Mouse (Mus musculus): ENCODE data around the gene Sec23ip. TPM values are rescaled to one million over a fixed set of nuclear protein-coding genes. Genes with fewer than 3 reads are reported as not detected.
A peak's percentile ranks its signal among the peaks of the same experiment; 100 is the strongest.

Gene Sec23ip
- polyA plus RNA-seq, 1 experiment from 2014 or later, result 42.8 TPM

DNA sequence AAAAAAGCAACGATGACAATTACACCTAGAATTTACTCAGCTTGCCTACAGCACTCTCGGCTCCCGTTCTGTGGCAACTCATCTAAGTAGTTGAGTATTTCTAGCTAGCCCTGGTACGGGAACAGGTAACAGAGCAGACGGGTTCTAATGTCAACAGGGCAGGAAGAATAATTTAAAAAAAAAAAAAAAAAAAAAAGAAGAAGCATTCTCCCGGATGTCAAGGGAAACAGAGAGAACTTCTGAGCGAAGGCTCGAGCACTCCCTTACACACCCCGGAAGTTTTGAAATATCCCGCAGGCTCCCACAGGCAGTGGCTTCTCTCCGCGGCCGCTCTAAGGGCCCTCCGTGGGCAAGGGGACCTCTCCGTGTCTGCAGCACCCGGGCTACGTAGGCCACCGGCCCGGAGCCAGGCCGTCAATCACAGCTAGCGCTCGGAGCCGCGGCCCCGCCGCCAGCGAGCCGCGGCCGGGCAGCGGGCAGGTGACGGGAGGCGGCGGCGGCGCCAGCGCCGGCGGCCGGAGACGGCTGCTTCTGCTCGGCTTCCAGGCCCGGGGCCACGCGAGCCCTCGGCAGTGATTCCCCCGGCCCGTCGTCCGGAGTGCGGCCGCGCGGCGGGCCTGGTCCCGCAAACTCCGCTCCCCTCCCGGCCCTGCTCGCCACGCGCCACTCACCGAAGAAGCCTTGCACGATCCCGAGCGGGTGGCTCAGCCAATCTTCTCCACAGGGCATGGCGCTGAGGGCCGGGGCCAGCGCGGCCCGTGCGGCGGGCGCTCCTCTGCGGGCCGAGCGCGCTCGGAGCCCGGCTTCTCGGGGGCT, 5.1 kb upstream of the Sec23ip start:
- H3K36me3 ChIP-seq, result 0 out of 2 replicates have a peak, but pooled peaks cover 7% of the 10 kb centered on the region
- under 1% methylated on average over 75 of the region's 80 CpGs for WGBS
- H3K27me3 ChIP-seq, result peaks cover 10% of the 10 kb centered on the region
- H3K4me2 ChIP-seq (replicated peaks), result peak overlapping the region; percentile 91
- peak; percentile 53; the same call in 1 of the 2 replicates for ATAC-seq (ENCODE audit: low FRiP score, low read depth)
- peak overlapping the region; percentile 89 for H3K27ac ChIP-seq (replicated peaks)
- peak overlapping the region; percentile 99 for H3K9ac ChIP-seq (replicated peaks)
- H3K4me1 ChIP-seq, result peaks cover 19% of the 10 kb centered on the region
- peak overlapping the region; percentile 95 for H3K4me3 ChIP-seq
- H3K9me3 ChIP-seq, result no peaks in the 10 kb centered on the region

DNA sequence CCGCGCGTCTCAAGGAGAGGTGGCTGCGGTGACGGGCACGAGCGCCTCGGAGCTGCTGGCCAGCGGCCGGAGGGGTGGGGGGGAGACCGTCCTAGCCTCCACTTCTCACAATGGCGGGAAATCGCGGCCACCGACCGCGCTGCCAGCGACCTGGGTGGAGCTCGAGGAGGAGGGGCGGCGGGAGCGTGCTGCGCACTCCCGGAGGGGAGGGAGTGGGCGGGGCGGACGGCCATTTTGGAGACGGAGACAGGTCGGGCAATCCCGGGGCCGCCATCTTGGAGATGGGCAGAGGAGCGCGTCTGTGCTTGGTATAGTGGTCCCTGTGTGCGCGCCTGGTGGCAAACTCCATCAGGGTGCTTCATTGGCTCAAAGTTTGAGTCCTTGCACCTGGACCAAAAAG, 4.4 kb upstream of the Sec23ip start, which contains the start of gene Mcmbp:
TSS of gene Mcmbp (minus strand) at position 162 of the 400 bp plus-strand sequence.
- Histone ChIP-seq H3K4me3 (peak within 1 kb of the TSS; percentile 95), H3K9me3 (no peaks in the 10 kb centered on the region), H3K4me1 (peaks cover 20% of the 10 kb centered on the region), H3K9ac (replicated peaks) (peak within 1 kb of the TSS; percentile 99), H3K27me3 (peaks cover 10% of the 10 kb centered on the region), H3K4me2 (replicated peaks) (peak within 1 kb of the TSS; percentile 91), H3K27ac (replicated peaks) (peak within 1 kb of the TSS; percentile 89), H3K36me3 (0 out of 2 replicates have a peak, but pooled peaks cover 7% of the 10 kb centered on the region)
- under 1% methylated on average over 35 of the region's 35 CpGs for WGBS
- peak; percentile 83 for ATAC-seq (ENCODE audit: low FRiP score, low read depth)

DNA sequence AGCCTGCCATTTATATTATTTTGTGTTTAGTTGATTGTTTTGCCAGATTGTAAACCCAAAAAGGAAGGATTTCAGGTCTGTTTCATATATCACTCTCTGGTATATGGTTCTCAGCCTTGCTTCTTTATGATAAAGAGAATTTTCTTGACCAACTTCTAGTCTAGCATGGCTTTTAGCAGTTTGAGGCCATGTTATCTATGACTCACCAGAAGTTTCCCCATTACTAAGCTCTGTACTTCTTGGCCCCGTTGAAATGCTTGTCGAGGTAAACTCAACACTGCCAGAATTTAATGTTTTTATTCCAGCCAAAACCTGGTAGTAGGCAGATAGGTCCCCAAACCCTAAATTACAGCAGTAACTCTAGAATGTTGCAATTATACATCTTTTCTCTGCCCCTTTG, 845 bp upstream of the Sec23ip start:
- WGBS, result 65% methylated on average over 2 of the region's 2 CpGs
- no peaks in the 10 kb centered on the region for H3K36me3 ChIP-seq

DNA sequence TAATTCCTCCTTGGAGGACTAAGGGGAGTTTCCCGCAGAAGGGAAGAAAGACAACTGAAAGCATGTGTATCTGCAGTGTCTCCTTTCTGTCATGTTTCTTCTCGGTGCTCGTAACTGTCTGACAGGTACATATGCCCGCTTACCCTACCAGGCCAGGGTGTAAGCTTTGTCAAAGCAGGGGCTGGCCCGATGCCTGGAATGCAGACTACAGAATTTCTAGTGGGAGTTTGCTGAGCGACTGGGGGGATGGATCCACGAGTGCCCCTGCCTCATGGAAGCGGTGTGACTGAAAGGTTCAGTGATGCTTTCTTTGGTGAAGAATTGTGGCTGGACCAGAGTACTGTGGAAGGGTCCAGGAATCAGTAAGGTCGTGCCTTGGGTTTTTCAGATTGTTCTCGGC, 1.4 kb downstream of the Sec23ip start:
- H3K4me1 ChIP-seq, result peaks cover 17% of the 10 kb centered on the region
- peaks cover 10% of the 10 kb centered on the region for H3K27me3 ChIP-seq
- H3K27ac ChIP-seq (replicated peaks), result no peak overlapping the region
- H3K36me3 ChIP-seq, result peaks cover 14% of the 10 kb centered on the region
- 93% methylated on average over 10 of the region's 10 CpGs for WGBS
- H3K9me3 ChIP-seq, result no peaks in the 10 kb centered on the region
- no peak for ATAC-seq (ENCODE audit: low FRiP score, low read depth)
- peak overlapping the region; percentile 87 for H3K4me3 ChIP-seq
- 0 out of 2 replicates have a peak overlapping the region, but pooled peaks have one; percentile 17 for H3K9ac ChIP-seq (replicated peaks)
- H3K4me2 ChIP-seq (replicated peaks), result peak overlapping the region; percentile 70

More for the DNA sequence above, 845 bp upstream of the Sec23ip start:
- Histone ChIP-seq H3K4me2 (replicated peaks) (peak overlapping the region; percentile 70), H3K9ac (replicated peaks) (no peak overlapping the region), H3K27ac (replicated peaks) (no peak overlapping the region), H3K4me1 (peaks cover 21% of the 10 kb centered on the region), H3K4me3 (peak overlapping the region; percentile 87; the same call in 1 of the 2 replicates), H3K27me3 (peaks cover 10% of the 10 kb centered on the region), H3K9me3 (no peaks in the 10 kb centered on the region)
- ATAC-seq (ENCODE audit: low FRiP score, low read depth), result no peak

DNA sequence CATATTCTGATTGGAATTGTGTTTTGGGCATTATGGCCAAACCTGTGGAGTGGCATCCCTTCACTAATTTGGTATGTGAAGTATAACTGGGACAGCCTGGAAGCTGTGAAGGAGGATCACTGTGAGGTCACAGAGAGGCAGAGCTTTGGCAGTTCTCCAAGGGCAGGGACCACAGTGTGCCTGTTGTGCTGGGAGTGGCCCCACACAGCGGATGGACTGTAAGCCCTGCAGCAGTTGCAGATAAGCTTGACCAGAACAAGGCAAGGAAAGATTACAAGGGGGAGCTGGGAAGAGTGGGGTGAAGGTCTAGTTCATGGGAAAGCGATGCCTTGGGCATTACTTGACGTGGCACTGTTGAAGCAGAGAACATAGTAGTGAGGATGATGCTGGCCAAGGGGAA, 4.0 kb downstream of the Sec23ip start:
- Histone ChIP-seq H3K4me3 (no peak overlapping the region), H3K27me3 (no peaks in the 10 kb centered on the region), H3K9ac (replicated peaks) (no peak overlapping the region), H3K36me3 (peaks cover 38% of the 10 kb centered on the region), H3K4me2 (replicated peaks) (no peak overlapping the region), H3K4me1 (peaks cover 17% of the 10 kb centered on the region), H3K27ac (replicated peaks) (no peak overlapping the region), H3K9me3 (no peaks in the 10 kb centered on the region)
- ATAC-seq (ENCODE audit: low FRiP score, low read depth), result no peak
- WGBS, result 81% methylated on average over 3 of the region's 3 CpGs

DNA sequence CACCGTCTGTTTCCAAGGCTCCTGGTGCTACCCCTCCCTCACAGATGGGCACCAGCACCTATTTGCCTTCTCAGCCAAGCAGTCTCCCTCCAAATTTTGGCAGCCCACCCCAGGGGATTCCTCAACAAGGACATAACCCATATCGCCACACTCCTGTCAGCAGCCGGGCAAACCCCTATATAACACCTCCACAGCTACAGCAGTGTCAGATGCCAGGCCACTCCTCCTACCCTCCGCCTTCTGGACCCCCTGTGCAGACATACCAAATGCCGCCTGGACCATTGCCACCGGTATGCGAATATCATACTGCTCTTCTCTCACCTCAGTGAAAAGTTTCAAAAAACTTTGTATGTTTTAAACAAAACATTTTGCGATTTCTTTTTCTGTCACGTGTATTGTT, 5.6 kb downstream of the Sec23ip start:
- H3K9me3 ChIP-seq, result no peaks in the 10 kb centered on the region
- WGBS, result 94% methylated on average over 9 of the region's 9 CpGs
- H3K27ac ChIP-seq (replicated peaks), result no peak overlapping the region
- ATAC-seq (ENCODE audit: low FRiP score, low read depth), result no peak
- peaks cover 53% of the 10 kb centered on the region for H3K36me3 ChIP-seq
- H3K4me2 ChIP-seq (replicated peaks), result no peak overlapping the region
- H3K4me3 ChIP-seq, result no peak overlapping the region
- H3K4me1 ChIP-seq, result peaks cover 13% of the 10 kb centered on the region
- no peak overlapping the region for H3K9ac ChIP-seq (replicated peaks)
- H3K27me3 ChIP-seq, result no peaks in the 10 kb centered on the region

DNA sequence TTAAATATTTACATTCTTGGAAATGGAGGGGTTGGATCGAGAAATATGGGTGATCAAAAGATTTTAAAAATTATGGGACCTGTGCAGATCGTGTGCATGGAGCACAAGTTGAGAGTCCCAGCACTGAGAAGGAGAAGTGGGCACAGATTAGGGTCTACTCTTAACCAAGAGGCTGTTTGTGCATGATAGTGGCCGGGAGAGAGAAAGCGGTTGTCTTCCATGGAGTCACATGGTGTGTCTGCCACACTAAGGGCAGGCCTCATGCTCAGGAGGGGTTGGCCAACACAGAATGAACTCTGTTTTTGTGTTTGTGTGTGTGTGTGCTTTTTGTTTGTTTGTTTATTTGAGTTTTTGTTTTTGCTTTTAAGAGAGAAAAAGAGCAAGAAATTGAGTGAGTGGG, 7.3 kb downstream of the Sec23ip start:
- Histone ChIP-seq H3K4me2 (replicated peaks) (no peak overlapping the region), H3K27me3 (no peaks in the 10 kb centered on the region), H3K36me3 (peaks cover 69% of the 10 kb centered on the region), H3K4me1 (no peaks in the 10 kb centered on the region), H3K9ac (replicated peaks) (no peak overlapping the region), H3K9me3 (no peaks in the 10 kb centered on the region), H3K4me3 (no peak overlapping the region), H3K27ac (replicated peaks) (no peak overlapping the region)
- ATAC-seq (ENCODE audit: low FRiP score, low read depth), result no peak
- 90% methylated on average over 4 of the region's 4 CpGs for WGBS

DNA sequence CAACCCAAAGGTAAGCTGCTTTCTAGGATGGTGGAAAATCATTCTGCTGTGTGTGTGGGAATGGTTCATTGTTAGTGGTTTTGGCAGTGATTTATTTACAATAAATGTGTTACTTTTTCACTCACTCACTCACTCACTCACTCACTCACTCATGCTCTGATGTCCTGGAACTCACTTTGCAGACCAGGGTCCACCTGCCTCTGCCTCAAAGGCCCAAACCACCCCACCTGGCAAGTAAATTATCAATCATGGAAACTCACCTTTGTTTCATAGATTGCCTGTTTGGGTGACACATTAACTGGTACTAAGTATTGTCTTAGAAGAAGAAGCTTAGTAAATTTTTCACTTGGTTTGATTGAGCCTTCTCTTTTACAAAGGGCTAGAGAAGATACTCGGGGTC, 10.7 kb downstream of the Sec23ip start:
- H3K36me3 ChIP-seq, result peaks cover 96% of the 10 kb centered on the region

DNA sequence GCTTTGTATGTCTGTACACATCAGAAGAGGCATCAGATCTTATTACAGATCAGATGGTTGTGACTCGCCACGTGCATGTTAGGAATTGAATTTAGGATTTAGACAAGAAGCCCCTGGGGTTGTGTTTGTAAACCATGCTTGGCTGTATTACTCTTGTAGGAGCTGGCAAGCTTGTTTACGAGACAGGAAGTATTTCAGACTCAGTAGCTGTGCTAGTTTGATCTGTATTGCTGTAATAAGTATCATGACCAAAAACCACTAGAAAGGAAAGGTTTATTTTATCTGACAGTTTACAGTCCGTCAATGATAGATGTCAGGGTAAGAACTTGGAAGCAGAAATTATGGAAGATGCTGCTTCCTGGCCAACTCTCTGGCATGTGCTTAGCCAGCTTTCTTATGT, 14.2 kb downstream of the Sec23ip start:
- no peak overlapping the region for H3K27ac ChIP-seq (replicated peaks)
- WGBS, result 94% methylated on average over 4 of the region's 4 CpGs
- no peak overlapping the region for H3K4me2 ChIP-seq (replicated peaks)
- H3K9ac ChIP-seq (replicated peaks), result no peak overlapping the region
- peaks cover 95% of the 10 kb centered on the region for H3K36me3 ChIP-seq
- no peak overlapping the region for H3K4me3 ChIP-seq
- no peaks in the 10 kb centered on the region for H3K4me1 ChIP-seq
- H3K27me3 ChIP-seq, result no peaks in the 10 kb centered on the region
- H3K9me3 ChIP-seq, result no peaks in the 10 kb centered on the region
- no peak for ATAC-seq (ENCODE audit: low FRiP score, low read depth)

More for the DNA sequence above, 10.7 kb downstream of the Sec23ip start:
- Histone ChIP-seq H3K9me3 (no peaks in the 10 kb centered on the region), H3K9ac (replicated peaks) (no peak overlapping the region), H3K4me2 (replicated peaks) (no peak overlapping the region), H3K27me3 (no peaks in the 10 kb centered on the region), H3K27ac (replicated peaks) (no peak overlapping the region), H3K4me3 (no peak overlapping the region), H3K4me1 (no peaks in the 10 kb centered on the region)
- 93% methylated on average over 1 of the region's 1 CpGs for WGBS
- ATAC-seq (ENCODE audit: low FRiP score, low read depth), result no peak

DNA sequence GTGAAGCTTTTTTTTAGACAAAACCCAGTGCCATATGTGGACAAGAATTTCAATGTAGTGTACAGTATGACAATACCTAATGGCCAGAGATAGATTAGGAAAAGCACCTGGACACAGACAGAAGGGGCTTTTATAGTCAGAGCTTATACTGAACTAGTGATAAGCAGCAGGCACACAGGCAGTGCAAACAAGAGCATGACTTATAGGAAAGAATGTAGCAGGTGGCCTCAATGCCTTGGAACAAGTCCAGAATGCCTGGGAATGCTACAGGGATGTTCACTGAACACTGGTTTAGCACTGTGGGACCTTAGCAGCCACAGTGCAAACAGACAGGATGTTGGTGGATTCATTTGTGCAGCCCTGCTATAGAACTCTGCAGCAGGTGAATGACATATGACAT, 22.0 kb downstream of the Sec23ip start:
- H3K27ac ChIP-seq (replicated peaks), result no peak overlapping the region
- H3K9ac ChIP-seq (replicated peaks), result no peak overlapping the region
- H3K36me3 ChIP-seq, result peaks cover 91% of the 10 kb centered on the region
- no peaks in the 10 kb centered on the region for H3K9me3 ChIP-seq
- no peaks in the 10 kb centered on the region for H3K4me1 ChIP-seq
- no peaks in the 10 kb centered on the region for H3K27me3 ChIP-seq
- no peak overlapping the region for H3K4me2 ChIP-seq (replicated peaks)
- no peak overlapping the region for H3K4me3 ChIP-seq
- ATAC-seq (ENCODE audit: low FRiP score, low read depth), result no peak

DNA sequence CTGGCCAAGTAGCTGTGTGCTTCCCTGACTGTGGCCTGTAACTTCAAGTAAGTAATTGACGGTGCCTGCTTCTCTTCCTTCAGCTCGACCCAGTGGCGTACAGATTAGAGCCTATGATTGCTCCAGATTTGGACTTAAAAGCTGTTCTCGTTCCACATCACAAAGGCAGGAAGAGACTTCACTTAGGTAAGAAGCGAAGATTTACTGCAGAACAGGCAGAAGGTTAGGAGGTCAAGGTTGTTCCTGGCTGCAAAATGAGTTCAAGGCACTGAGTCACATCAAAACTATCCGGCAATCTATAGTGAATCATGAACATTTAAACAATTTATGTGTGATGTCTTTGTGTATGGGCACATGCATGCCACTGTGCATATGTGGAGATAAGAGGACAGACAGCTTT, 32.5 kb downstream of the Sec23ip start:
- H3K9ac ChIP-seq (replicated peaks), result no peak overlapping the region
- ATAC-seq (ENCODE audit: low FRiP score, low read depth), result no peak
- H3K9me3 ChIP-seq, result no peaks in the 10 kb centered on the region
- H3K27me3 ChIP-seq, result no peaks in the 10 kb centered on the region
- no peaks in the 10 kb centered on the region for H3K4me1 ChIP-seq
- H3K4me3 ChIP-seq, result no peak overlapping the region
- no peak overlapping the region for H3K4me2 ChIP-seq (replicated peaks)
- peaks cover 90% of the 10 kb centered on the region for H3K36me3 ChIP-seq
- H3K27ac ChIP-seq (replicated peaks), result no peak overlapping the region
- 94% methylated on average over 6 of the region's 6 CpGs for WGBS

DNA sequence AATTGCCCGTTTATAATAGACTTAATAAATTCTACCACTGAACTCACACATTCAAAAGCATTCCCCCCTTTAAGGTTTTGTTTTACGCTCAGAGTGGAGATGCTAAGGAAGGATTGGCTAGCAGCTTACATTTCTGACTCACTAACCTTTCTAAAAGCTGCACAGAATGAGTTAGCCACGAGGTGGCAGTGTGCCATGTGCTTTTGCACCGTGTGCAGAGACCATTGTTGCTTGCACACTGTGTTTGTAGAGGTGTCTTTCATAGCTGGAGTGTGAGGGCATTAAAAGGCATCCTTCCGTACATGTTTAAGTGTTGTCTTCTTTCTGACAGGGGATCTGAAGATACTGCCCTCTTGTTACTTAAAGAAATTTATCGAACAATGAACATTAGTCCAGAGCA, 34.6 kb downstream of the Sec23ip start:
- peak; percentile 49; the same call in 1 of the 2 replicates for ATAC-seq (ENCODE audit: low FRiP score, low read depth)
- Histone ChIP-seq H3K36me3 (peaks cover 85% of the 10 kb centered on the region), H3K27ac (replicated peaks) (no peak overlapping the region), H3K9ac (replicated peaks) (no peak overlapping the region), H3K27me3 (no peaks in the 10 kb centered on the region), H3K4me1 (no peaks in the 10 kb centered on the region), H3K4me3 (no peak overlapping the region), H3K9me3 (no peaks in the 10 kb centered on the region), H3K4me2 (replicated peaks) (no peak overlapping the region)
- 48% methylated on average over 6 of the region's 6 CpGs for WGBS
